Mouse (Mus musculus): ENCODE measurements around the gene Slco4c1.
A peak's percentile ranks its signal among the peaks of the same experiment; 100 is the strongest.

DNA sequence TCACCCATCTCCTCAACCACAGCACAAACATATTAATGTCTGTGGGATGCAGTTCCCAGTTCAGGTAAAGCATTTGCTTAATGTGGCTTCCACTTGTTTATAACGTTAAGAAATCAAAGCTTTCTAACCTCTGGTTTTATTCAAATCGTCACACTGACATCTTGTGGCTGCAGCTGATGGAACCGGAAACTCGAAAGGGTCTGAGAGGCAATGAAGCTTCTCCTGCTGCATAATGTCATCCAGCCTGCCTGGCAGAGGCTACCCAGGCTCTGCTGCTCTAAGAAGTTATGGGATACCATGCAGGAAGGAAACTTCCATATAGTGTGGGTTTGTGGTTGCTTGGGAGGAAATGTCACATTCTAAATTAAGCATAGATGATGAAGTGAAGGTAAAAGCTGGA, 103.7 kb downstream of the Slco4c1 start:
- TF ChIP-seq EP300 (IDR thresholded peaks at IDR 0.05), result no peak
- TF ChIP-seq CTCF (IDR thresholded peaks at IDR 0.05), result peak; percentile 49

Data from lung, postnatal 0 days (tissue).